Mouse (Mus musculus): ENCODE data around the gene Gpx8. TPM values are rescaled to one million over a fixed set of nuclear protein-coding genes. Genes with fewer than 3 reads are reported as not detected.

Gene Gpx8
- total RNA-seq, 1 experiment, result 35.5 TPM

- TF ChIP-seq ZNF384 (IDR thresholded peaks at IDR 0.05; ENCODE audit: low read depth, low read length) (no peak), HCFC1 (IDR thresholded peaks at IDR 0.05; ENCODE audit: borderline replicate concordance, insufficient read depth, low read length) (no peak), CHD2 (IDR thresholded peaks at IDR 0.05; ENCODE audit: low read depth, low read length) (no peak), ZC3H11A (IDR thresholded peaks at IDR 0.05; ENCODE audit: borderline replicate concordance, low read depth, low read length) (no peak), MAFK (IDR thresholded peaks at IDR 0.05; ENCODE audit: insufficient read depth, low read depth, low read length) (no peak)
- DNase-seq (ENCODE audit: low read depth, low spot score), result no peak
- no peaks in the 10 kb centered on the region for H3K36me3 ChIP-seq (ENCODE audit: control insufficient read depth, insufficient read depth, low read length, poor library complexity, severe bottlenecking)
- no peak overlapping the region for H3K4me3 ChIP-seq (ENCODE audit: insufficient read depth in 1 of 2, low read depth in 1 of 2, low read length in 2 of 2, poor library complexity in 1 of 2, severe bottlenecking in 1 of 2)
- no peaks in the 10 kb centered on the region for H3K9me3 ChIP-seq (ENCODE audit: control insufficient read depth, insufficient read depth, low read depth, low read length)
- H3K9ac ChIP-seq (ENCODE audit: insufficient read depth, low read depth, low read length, poor library complexity, severe bottlenecking), result no peak overlapping the region
- in situ Hi-C loops (cut with MboI; ENCODE audit: low sequenced_read_pairs in 2 of 2, unreplicated experiment in 2 of 2), result loop anchor here in 1 of 2 experiments (25.0 kb wide), 1 partner anchor 206 kb away; no protein-coding TSS in a partner anchor
- H3K4me1 ChIP-seq (ENCODE audit: control insufficient read depth in 2 of 2, insufficient read depth in 2 of 2, low read length in 2 of 2, poor library complexity in 1 of 2), result no peaks in the 10 kb centered on the region
- no peak overlapping the region for H3K27ac ChIP-seq (ENCODE audit: insufficient read depth, low read depth, low read length, poor library complexity, severe bottlenecking)
Observed at GRCm38 (mm10) chr13:113055826-113056225, 9.6 kb upstream of the Gpx8 start.

GRCm38 (mm10) chr13:113054230-113054629 is 8.0 kb upstream of the Gpx8 start:
- H3K36me3 ChIP-seq (ENCODE audit: control insufficient read depth, insufficient read depth, low read length, poor library complexity, severe bottlenecking), result no peaks in the 10 kb centered on the region

GRCm38 (mm10) chr13:113047647-113048046 is 1.4 kb upstream of the Gpx8 start:
- no peak for TF ChIP-seq ZC3H11A (IDR thresholded peaks at IDR 0.05; ENCODE audit: borderline replicate concordance, low read depth, low read length)
- no peak for TF ChIP-seq MAFK (IDR thresholded peaks at IDR 0.05; ENCODE audit: insufficient read depth, low read depth, low read length)
- no peak for TF ChIP-seq HCFC1 (IDR thresholded peaks at IDR 0.05; ENCODE audit: borderline replicate concordance, insufficient read depth, low read length)
- TF ChIP-seq CHD2 (IDR thresholded peaks at IDR 0.05; ENCODE audit: low read depth, low read length), result no peak
- no peak for TF ChIP-seq ZNF384 (IDR thresholded peaks at IDR 0.05; ENCODE audit: low read depth, low read length)
- no peak for DNase-seq (ENCODE audit: low read depth, low spot score)
- Histone ChIP-seq H3K9me3 (ENCODE audit: control insufficient read depth, insufficient read depth, low read depth, low read length) (no peaks in the 10 kb centered on the region), H3K4me3 (ENCODE audit: insufficient read depth in 1 of 2, low read depth in 1 of 2, low read length in 2 of 2, poor library complexity in 1 of 2, severe bottlenecking in 1 of 2) (no peak overlapping the region), H3K9ac (ENCODE audit: insufficient read depth, low read depth, low read length, poor library complexity, severe bottlenecking) (no peak overlapping the region), H3K36me3 (ENCODE audit: control insufficient read depth, insufficient read depth, low read length, poor library complexity, severe bottlenecking) (no peaks in the 10 kb centered on the region), H3K27ac (ENCODE audit: insufficient read depth, low read depth, low read length, poor library complexity, severe bottlenecking) (no peak overlapping the region), H3K4me1 (ENCODE audit: control insufficient read depth in 2 of 2, insufficient read depth in 2 of 2, low read length in 2 of 2, poor library complexity in 1 of 2) (no peaks in the 10 kb centered on the region)
- in situ Hi-C loops (cut with MboI; ENCODE audit: low sequenced_read_pairs in 2 of 2, unreplicated experiment in 2 of 2), result loop anchor here in 1 of 2 experiments (10.0 kb wide), 1 partner anchor 207 kb away; no protein-coding TSS in a partner anchor

More at GRCm38 (mm10) chr13:113054230-113054629, 8.0 kb upstream of the Gpx8 start:
- no peak for TF ChIP-seq HCFC1 (IDR thresholded peaks at IDR 0.05; ENCODE audit: borderline replicate concordance, insufficient read depth, low read length)
- no peak overlapping the region for H3K27ac ChIP-seq (ENCODE audit: insufficient read depth, low read depth, low read length, poor library complexity, severe bottlenecking)
- in situ Hi-C loops (cut with MboI; ENCODE audit: low sequenced_read_pairs in 2 of 2, unreplicated experiment in 2 of 2), result loop anchor here in 1 of 2 experiments (25.0 kb wide), 1 partner anchor 208 kb away; no protein-coding TSS in a partner anchor
- no peaks in the 10 kb centered on the region for H3K9me3 ChIP-seq (ENCODE audit: control insufficient read depth, insufficient read depth, low read depth, low read length)
- H3K4me1 ChIP-seq (ENCODE audit: control insufficient read depth in 2 of 2, insufficient read depth in 2 of 2, low read length in 2 of 2, poor library complexity in 1 of 2), result no peaks in the 10 kb centered on the region
- no peak overlapping the region for H3K9ac ChIP-seq (ENCODE audit: insufficient read depth, low read depth, low read length, poor library complexity, severe bottlenecking)
- no peak for DNase-seq (ENCODE audit: low read depth, low spot score)
- no peak overlapping the region for H3K4me3 ChIP-seq (ENCODE audit: insufficient read depth in 1 of 2, low read depth in 1 of 2, low read length in 2 of 2, poor library complexity in 1 of 2, severe bottlenecking in 1 of 2)

GRCm38 (mm10) chr13:113047018-113047417 is 808 bp upstream of the Gpx8 start:
- H3K27ac ChIP-seq (ENCODE audit: insufficient read depth, low read depth, low read length, poor library complexity, severe bottlenecking), result no peak overlapping the region
- no peaks in the 10 kb centered on the region for H3K4me1 ChIP-seq (ENCODE audit: control insufficient read depth in 2 of 2, insufficient read depth in 2 of 2, low read length in 2 of 2, poor library complexity in 1 of 2)
- H3K9ac ChIP-seq (ENCODE audit: insufficient read depth, low read depth, low read length, poor library complexity, severe bottlenecking), result no peak overlapping the region
- H3K36me3 ChIP-seq (ENCODE audit: control insufficient read depth, insufficient read depth, low read length, poor library complexity, severe bottlenecking), result no peaks in the 10 kb centered on the region
- H3K9me3 ChIP-seq (ENCODE audit: control insufficient read depth, insufficient read depth, low read depth, low read length), result no peaks in the 10 kb centered on the region
- no peak for TF ChIP-seq ZNF384 (IDR thresholded peaks at IDR 0.05; ENCODE audit: low read depth, low read length)
- TF ChIP-seq HCFC1 (IDR thresholded peaks at IDR 0.05; ENCODE audit: borderline replicate concordance, insufficient read depth, low read length), result no peak
- H3K4me3 ChIP-seq (ENCODE audit: insufficient read depth in 1 of 2, low read depth in 1 of 2, low read length in 2 of 2, poor library complexity in 1 of 2, severe bottlenecking in 1 of 2), result no peak overlapping the region
- in situ Hi-C loops (cut with MboI; ENCODE audit: low sequenced_read_pairs in 2 of 2, unreplicated experiment in 2 of 2), result loop anchor here in 1 of 2 experiments (10.0 kb wide), 1 partner anchor 208 kb away; no protein-coding TSS in a partner anchor
- no peak for DNase-seq (ENCODE audit: low read depth, low spot score)

All from ES-E14 (cell line).